Mouse (Mus musculus): ENCODE measurements around the gene Gm28042.

- no peak for TF ChIP-seq CTCF (IDR thresholded peaks at IDR 0.05; ENCODE audit: low read depth)
- TF ChIP-seq EP300 (optimal IDR thresholded peaks at IDR 0.05) = no peak
Observed at GRCm38 (mm10) chr2:120069466-120069990, 42.2 kb downstream of the Gm28042 start.

All from stomach, postnatal 0 days (tissue).